In genomic region chr13:104040950-104041349, GRCm38 (mm10) we compare ENCODE assay signal across 10 mouse cellular contexts.
DNase-seq lines count a peak whose midpoint lies in the region; ATAC-seq lines count a peak whose summit lies in the region.
"Had no signal": no experiment of that assay in that cellular context is flagged by ENCODE, and none has a peak within 500 bp of the region (broad histone marks: within the 10 kb centered on the region; RNA-seq: fewer than 3 reads in every experiment).

No protein-coding gene starts in this region.

- peak; percentile 73 for DNase-seq in adrenal gland, adult 8-10 months
- no peak for DNase-seq in adrenal gland, postnatal 4 days (ENCODE audit: low spot score in 2 of 2)
- peak; percentile 63 for DNase-seq in adipocyte (ENCODE audit: low spot score)
- no peak for DNase-seq in embryo, embryonic 11 days
- no peak for DNase-seq in left cerebral cortex, postnatal 14 days (ENCODE audit: low spot score in 2 of 2)
- no peak for DNase-seq in kidney, adult 11 months
- DNase-seq: gastrocnemius, adult 2 months; lung, postnatal 4 days had no signal

- intact Hi-C loops in left cerebral cortex, postnatal 14 days (cut with DNase I), result loop anchor here (10.0 kb wide), 1 partner anchor 186 kb away; no protein-coding TSS in a partner anchor

- peak; percentile 58 for ATAC-seq in granulocyte monocyte progenitor cell, adult 5-6 weeks (replicated peaks; ENCODE audit: poor library complexity, severe bottlenecking)
- peak; percentile 59 for ATAC-seq in megakaryocyte progenitor cell, adult 5-6 weeks (replicated peaks; ENCODE audit: poor library complexity)

Comparison
In these comparisons a context has a peak if more than half of its experiments do, and no peak if none do; other contexts are left out.
1. DNase-seq: peak in adrenal gland, adult 8-10 months (single experiment) and adipocyte (single experiment); none in adrenal gland, postnatal 4 days (0 of 2), embryo, embryonic 11 days (single experiment), left cerebral cortex, postnatal 14 days (0 of 2) and kidney, adult 11 months (single experiment).